Mouse (Mus musculus) adrenal gland, postnatal 36 days (tissue): Measurements from ENCODE around the gene Ccdc91. TPM values are rescaled to one million over a fixed set of nuclear protein-coding genes. Genes with fewer than 3 reads are reported as not detected.
A peak's percentile ranks its signal among the peaks of the same experiment; 100 is the strongest.

Source experiments
- DNase-seq, 2 experiments: peaks; one replicate each; pipeline ENCODE4 v3.0.0; 2021; ENCODE audit warnings: mixed read lengths in 1 of 2
- total RNA-seq, 2 experiments: library from RNA; stranded (reverse); gene quantifications; 2 replicates each; pipeline ENCODE4 v1.2.3; 2021

Ccdc91 gene
- total RNA-seq, 2 experiments from 2014 or later = 50.2 to 58.7 TPM

DNA sequence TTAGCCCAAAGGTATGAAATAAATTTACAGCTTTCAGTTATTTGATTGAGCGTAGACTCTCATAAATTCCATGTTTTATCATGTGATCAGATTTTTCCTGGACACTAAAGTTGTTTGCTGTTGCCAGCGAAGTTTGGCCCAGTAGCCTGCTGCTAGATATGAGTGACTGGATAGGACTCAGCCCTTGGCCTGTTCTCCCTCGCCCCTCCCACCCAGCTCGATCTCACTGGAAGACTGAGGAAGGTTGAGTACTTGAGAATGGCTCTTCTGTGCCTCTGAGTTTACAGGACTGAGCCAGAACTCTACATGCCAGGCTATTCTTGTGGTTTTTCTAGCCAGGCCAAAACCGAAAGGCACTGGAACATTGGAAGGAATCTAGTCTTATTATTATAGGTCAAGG is 93.6 kb downstream of the Ccdc91 start:
- DNase-seq = peak; percentile 16 to 33

DNA sequence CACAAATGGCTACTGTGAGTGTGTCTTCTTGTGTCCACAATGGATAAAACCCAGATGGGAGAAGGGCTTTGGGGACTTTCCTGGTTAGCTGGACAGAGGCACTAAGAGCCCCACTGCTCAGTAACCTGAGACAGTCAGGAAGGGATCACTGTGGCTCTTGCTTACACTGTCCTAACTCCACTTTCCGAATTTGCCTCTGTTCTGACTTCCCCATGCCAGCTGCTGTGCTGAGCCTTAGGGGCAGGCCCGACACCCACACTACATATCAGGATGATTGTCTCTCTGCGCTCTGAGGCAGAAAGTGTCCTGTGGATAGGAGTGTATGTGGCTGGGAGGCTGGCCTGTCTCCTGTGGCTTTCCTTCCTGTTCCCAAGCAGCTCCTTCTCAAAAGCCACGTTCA is 97.5 kb downstream of the Ccdc91 start:
- DNase-seq = no peak

DNA sequence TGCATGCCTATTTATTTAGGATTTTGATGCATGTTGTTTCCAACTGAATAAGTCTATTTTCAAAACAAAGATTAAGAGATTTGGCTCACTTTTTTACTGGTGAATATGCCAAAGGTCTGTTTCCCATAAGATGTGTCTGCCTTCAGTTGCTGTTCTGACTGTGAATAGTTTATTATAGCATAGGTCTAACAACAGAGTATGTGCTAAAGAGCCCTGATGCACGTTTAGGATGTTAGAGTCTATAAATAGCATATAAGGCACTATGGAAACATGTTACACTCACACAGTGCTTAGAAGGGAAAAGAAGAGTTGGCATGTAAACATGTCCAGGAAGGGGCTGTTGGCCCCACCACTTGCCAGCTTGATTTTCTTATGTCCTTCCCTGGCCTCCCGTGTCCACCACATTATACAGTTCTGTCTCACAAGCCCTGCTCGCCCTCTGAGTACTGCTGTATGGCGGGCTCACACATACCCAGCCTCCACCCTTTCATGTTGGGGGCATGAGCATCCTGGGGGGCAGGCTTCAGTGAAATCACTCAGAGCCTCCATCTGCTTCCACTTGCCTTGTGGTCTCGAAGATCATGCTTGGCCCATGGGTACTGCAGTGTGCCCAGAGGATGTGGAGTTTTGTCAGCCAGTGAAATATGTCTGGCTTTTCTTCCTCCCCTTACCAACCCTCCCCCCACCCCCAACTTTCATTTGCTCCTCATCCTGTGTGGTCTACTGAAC is 99.0 kb downstream of the Ccdc91 start:
- no peak for DNase-seq

DNA sequence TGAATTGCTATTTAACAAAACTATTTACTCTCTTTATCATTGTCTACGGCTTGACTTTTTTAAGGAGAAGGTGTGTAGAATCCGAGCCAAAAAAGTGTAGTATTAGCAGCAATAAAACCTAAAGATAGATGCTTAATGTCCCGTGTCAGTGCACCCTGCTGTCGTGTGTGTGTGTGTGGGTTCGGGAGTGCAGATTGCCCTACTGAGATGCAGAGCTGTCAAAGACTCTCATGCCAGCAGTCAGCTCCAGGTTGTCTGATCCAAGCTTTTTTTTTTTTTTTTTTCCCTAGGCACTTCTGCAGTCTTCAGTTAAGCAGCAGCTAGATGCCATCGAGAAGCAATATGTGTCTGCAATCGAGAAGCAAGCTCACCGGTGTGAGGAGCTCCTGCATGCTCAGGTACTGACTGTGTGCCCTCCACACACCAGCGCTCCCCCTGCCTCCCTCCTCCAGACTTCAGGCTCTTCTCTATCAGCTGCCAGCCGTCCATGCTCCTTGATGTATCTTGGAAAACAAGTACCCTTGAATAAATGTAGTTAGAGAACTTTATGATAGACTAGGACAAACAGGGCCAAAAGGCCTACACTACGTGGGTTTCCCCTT is 99.7 kb downstream of the Ccdc91 start:
- DNase-seq = no peak

DNA sequence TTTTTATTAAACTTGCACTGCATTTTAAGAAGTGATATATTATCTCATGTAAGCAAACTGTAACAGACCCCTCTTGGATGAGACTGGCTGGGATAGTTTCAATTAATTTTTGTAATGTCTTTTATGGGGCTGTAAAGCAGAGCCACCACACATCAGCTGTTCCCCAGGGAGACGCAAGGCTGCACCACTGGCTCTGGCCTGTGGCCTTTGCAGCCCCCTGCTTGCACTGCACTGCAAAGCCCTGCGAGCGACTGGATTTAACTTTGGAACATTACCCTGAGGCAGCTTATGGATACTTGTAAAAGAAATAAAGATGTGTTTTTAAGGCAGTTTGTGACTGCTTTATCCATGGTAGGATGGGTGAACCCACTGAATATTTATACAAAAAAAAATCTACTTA is 112.0 kb downstream of the Ccdc91 start:
- no peak for DNase-seq

DNA sequence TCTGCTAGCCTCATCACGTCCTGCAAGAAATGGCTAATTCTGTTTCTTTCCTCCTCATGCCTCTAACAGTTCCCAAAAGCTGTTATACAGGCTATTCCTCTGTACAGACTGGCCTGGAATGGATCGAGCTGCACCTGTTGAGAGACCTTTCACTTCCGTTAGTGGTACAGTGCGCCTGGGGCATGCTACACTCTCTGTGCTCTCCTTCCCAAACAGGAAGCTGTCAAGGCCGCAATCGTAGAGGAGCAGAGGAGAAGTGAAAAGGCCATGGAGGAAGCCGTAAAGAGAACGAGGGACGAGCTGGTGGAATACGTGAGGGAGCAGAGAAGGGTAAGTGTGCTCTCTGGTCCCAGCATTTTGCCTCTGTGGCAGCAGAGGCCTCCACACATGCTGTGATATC is 131.0 kb downstream of the Ccdc91 start:
- no peak for DNase-seq

DNA sequence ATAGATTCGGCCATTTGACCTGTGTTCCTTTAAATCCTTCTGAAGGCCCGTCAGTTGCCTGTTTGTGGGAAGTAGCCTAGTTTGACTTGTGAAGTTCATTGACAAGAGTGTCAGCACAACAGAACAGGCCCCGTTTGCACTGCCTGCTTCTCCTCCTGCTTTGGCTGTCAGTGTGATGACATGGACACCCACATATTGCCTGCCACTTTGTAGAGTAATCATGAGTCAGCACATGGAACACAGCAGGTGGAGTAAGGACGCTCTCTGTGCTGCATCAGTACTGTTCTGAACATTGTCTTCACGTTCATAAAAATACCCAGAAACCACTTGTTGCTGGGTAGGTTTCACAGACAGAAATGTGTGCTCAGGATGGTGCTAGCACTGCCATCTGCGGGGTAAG is 132.0 kb downstream of the Ccdc91 start:
- DNase-seq = no peak

DNA sequence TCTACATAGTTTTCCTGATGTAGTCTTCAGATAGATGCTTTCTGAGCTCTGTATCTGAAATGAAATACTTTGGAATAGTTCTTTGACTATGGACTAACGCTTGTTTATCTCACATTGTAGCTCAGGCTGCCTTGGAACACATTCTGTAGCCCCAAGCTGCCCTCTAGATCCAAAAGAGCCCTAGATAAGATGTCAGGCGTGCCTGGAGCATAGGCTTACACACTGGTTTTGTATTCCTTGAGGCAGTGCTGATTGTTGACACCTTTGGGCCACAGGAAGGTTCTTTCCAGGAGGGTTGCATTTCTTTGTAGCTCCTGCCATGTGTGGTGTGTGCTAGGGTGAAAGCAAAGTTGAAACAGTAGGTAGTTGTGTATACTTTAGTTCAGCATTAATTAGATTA is 139.7 kb downstream of the Ccdc91 start:
- DNase-seq = no peak

DNA sequence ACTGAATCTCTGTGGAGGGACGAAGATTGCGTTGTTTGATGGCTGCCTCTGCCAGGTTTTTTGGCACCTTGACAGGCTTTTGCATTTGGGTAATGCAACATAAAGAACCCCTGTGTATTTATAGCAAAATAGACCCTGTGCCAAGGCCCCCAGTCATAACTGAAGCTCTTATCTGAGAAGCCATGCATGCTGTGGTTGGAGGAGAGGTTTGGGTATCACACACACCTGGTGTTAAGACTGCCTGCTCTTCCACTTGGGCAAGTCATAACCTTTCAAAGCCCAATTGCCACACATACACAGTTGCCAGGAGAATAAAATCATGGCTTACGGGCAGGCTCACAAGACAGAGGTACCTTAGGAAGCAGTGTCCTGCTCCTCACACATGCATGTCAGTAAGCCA is 147.5 kb downstream of the Ccdc91 start:
- DNase-seq = no peak

DNA sequence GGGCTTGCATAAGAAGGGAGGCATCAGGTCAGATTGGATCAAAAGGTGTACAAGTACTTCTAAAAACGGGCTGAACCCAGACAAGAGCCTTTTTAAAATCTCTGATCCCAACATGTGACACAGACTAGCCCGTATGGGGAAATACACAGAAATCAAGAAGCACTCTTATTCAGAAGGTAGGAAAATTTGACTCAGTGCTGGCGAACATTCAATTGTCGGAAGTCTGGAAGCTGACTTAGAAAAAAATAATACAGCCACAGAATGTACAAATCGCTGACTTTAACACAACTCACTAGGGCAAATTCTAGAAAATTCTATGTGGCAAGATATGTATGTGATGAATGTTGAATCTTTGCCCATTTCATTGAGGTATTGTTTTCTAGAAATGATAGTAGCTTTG is 160.8 kb downstream of the Ccdc91 start:
- DNase-seq = no peak

DNA sequence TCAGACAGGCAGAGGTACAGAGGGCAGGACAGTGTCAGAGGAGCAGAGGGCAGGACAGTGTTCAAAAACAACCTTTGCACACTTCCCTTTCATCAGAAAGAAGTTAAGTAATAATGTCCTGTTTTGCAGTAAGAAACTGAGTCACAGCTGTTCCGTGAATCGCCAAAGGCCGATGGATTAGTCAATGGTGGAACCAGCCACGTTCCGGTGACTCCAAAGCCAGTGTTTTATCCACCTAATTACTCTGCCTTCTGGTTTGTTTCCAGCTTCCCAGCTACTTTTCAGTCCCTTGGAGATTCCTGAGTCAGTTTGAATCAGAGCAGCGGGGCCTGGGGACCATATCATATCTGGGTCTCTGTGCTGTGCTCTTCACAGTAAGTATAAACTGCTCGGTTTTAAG is 168.2 kb downstream of the Ccdc91 start:
- peak; percentile 7 to 36 for DNase-seq

DNA sequence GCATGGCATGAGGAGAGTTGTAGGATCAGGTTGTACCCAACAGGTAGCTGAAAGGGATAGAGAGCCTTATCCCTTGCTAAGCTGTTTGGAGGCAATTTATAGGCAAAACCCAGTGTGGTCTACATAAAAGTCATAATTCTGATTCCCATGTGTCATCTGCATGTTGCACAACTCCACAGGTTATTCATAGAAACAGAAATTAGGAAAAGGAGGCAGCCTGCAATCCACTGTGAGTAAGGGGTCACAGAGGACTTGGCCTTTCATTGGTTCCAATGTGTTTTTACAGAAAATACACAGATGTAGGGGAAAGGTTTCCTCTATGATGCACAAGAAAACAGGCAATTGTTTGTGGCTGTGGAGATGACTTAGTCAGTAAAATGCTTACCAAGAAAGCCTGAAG is 168.8 kb downstream of the Ccdc91 start:
- peak in 1 of 2 experiments; percentile 4 for DNase-seq

DNA sequence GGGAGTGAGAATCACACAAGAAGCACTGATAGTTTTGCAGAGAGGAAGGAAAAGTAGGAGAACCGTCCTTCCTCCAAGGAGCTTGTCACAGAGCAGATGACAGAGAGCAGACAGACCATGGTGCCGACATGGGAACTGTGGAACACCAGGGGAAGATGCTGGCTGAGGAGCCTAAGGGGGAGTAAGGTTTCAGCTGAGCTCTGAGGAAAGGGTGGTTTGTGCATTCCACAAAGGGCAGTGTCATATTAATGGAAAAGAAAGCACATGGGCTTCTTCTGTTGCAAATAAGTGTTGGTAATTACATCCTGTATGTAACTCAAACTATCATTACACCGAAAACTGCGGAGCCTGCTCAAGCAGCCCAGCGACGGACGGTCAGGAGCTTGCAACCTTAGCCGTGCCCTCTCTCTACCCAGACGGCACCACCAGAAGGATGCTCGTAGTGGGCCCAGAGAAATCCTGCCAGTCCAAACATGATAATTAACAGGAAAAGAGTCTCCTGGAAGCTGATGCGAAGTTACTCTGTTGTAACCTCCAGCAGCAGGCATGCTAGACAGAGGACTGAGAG is 170.9 kb downstream of the Ccdc91 start:
- DNase-seq = no peak

DNA sequence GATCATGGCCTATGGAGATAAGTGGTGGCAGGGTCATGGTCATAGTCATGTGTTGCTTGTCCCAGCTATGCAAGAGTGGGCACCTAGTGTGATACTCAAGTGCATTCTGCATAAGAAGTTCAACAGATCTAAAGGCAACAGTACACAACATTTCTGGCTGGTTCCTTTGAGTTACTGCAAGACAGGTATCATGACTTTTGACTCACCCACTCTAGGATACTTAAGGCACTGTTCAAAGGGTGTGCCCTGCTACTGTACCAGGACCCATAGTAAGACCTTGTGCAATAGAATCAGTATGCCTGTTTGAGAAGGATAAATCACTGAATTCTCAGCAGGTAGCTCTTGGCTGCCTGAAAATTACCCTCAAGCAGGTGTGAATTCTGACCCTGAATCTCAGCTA is 182.4 kb downstream of the Ccdc91 start:
- no peak for DNase-seq

DNA sequence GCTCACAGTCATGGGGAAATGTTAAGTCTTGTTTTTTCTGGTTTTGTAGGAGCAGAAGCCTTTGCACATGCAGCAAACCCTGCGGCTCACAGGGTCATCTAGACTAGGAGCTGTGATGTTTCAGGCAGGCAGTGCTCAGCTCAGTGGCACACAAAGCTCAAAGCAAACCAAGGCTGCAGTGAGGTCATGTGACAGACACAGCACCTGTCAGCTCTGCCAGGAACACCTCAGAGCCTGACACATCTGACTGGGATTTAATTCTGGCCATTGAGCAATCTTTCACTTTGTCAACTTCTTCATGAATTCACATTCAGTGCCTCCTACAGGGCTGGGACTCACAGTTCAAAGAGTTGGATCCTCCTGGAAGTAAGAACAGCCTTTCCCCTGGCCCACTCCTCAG is 185.1 kb downstream of the Ccdc91 start:
- DNase-seq = no peak

DNA sequence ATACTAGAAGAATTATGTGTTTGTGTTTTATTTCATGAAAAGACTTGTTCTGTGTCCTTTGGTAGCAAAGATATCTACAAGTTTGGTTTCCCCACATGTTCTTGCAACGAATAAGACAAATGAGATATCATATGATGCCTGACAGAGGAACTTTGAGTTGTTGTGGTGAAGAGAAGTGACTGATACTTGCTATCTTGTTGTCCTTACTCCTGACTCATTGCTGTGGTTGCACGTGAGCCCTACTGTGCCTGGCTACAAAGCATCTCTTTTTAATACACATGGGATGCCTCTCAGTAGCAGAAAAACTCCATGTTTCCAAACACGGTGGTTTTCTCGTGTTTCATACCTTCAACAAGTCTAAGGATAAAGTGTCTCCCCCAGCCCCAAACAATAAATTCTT is 186.2 kb downstream of the Ccdc91 start:
- DNase-seq = no peak

DNA sequence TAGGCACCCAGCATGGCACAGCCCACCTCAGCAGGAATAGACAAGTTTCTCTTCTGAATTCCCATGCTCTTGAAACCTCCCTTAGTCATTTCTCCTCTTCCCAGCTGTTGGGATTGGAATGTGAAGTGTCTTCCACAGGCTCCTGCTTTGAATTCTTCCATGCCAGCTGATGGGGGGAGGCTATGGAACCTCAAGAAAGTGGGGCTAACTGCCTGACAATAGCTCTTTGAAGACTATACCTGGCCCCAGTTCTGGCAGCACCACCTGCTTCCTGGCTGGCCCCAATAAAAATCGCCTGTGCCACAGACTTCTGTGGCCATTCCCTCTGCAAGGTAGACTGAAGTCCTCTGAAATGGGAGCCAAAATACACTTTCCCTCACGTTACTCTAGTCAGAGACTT is 187.0 kb downstream of the Ccdc91 start:
- DNase-seq = no peak

DNA sequence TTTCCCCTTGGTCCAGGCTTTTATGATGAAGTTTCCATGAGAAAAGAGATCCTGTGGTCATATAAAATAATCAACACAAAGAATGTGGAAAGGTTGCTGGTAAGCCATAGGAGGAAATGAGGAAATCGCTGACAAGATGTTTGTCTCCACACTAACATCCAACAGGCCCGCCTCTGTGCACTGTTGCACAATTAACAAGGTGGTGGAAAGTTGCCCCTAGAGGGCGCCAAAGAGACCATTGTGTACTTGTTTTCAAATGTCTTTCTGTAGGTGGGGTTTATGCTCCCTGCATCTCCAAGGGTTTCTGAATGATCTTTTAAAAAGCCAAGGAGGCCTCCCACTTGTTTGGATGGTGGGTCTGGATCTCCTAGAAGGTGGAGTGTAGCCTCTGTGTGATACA is 188.7 kb downstream of the Ccdc91 start:
- peak; percentile 69 to 76 for DNase-seq

DNA sequence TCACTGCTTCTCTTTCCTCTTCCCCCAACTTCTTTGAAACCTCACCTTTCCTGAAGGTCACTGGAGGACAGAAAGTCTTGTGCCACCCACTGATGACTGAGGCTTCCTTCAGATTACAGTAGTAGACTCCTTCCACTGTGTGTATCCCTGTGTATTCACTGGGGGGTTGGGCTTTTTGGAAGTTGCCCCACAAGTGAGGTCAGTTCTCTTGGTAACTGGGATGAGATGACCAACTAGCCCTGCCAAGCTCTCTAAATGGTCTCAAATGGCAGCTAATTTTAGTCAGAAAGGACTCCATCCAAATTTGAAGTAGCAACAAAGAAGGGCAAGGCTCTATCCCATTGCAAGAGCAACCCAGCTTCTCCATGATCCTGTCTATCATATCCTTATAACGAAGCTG is 195.7 kb downstream of the Ccdc91 start:
- no peak for DNase-seq

DNA sequence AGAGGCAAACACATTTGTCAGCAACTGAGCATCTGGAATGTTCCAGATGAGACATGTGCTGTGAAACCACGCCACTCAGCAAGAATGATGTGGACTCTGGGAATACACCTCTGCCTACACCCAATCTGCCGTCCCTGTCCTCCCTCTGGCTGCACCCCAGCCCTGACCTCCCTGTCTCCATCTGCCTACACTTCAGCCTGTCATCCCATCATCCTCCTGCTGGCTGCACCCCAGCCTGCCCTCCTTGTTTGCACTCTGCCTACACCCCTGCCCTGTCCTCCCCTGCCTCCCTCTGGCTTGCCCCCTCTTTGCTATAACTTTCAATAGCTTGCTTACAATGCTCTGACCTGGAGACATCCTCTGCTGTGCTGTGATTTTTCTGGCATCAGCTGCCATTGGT is 196.9 kb downstream of the Ccdc91 start:
- no peak for DNase-seq

DNA sequence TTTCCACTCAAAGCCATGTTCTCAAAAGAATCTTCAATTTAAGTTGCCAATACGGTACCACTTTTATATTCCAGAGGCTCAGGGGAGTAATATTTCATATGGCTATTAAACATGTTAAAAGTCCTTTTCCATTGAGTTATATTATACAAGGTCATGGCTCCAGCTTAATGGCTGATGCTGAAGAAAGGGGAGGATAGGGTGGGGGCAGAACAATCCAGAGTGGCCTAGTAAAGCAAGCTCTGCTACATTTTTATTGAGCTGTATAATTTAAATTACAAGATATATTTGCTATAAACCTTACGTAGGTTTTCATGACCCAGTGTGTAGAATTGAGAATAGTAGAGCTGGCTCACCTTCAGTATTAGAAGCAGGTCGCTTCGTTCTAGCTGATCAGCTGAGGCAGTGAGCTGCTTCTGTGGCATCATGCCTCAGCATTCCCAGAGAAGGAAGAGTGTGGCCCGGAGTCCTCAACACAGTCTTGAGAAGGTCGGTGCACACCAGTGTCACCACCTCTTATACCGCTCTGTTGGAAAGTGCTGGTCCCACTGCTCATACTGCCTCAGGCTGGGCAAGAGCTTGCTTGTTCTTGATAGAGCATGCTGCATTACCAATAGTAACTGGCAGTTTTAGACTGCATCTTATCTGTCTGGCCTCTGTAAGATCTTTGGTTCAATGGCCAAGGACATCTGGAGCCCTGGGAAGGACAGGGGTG is 199.6 kb downstream of the Ccdc91 start:
- DNase-seq = no peak

DNA sequence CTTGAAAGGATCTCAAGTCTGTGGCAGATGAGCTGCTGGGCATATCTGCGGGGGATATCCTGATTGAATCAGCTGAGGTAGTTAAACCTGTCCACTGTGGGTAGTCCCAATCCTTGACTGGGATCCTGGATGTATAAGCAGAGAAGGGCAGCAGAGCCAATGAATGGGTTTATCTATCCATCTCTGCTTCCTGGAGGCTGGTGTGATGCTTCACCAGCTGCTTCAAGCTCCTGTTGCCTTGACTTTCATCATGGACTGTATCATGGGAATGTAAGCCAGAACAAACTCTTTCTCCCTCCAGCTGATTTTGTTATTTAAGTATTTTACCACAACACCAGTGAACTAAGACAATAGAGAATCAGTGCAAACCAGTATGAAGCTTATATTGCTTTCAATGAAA is 200.6 kb downstream of the Ccdc91 start:
- DNase-seq = no peak
